Mouse (Mus musculus): Measurements from ENCODE around the gene Gm10134.
A peak's percentile ranks its signal among the peaks of the same experiment; 100 is the strongest.
"Not testable (repeated sequence)": the region's sequence is repeated elsewhere in the genome, so short reads cannot be mapped to it uniquely, and the experiment has no call there.

Gene Gm10134

DNA sequence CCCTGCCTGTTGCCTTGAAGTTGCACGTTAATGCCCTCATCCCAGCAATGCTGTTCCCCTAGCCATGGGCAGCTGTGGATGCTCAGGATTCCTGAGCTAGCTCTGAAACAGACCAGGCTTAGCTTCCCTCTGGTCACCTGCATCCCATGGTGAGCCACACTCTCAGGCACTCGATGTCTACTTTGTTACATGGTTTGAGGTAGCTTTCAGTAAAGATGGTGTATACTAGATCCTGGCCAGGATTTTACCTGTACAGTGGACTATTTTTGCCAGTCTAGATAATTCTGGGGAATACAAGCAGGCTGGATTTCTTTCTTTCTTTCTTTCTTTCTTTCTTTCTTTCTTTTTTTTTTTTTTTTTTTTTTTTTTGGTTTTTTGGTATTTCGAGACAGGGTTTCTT is at the start of gene Gm10134:
TSS of gene Gm10134 (plus strand) at position 301 of the 400 bp plus-strand sequence.
- DNase-seq (ENCODE audit: low spot score in 2 of 2) = no peak

DNA sequence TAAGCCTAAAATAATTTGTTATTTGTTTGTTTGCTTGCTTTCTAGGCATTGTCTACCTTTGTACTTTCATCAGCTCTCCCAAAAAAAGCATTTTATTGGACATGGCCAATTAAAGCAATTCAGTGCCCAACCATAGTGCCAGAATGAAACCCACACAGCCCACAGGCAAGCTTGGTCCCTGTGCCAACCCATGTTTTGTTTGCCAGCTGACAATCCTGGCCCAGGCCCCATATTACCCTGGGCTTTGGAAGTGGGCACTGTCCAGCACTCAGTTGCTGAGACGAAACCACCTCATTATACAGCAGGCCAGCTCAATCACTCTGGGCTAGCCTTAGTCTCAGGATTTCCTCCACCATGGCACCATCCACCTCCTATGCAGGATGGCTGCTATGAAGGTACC is 49.3 kb upstream of the Gm10134 start:
- DNase-seq (ENCODE audit: low spot score in 2 of 2) = no peak

DNA sequence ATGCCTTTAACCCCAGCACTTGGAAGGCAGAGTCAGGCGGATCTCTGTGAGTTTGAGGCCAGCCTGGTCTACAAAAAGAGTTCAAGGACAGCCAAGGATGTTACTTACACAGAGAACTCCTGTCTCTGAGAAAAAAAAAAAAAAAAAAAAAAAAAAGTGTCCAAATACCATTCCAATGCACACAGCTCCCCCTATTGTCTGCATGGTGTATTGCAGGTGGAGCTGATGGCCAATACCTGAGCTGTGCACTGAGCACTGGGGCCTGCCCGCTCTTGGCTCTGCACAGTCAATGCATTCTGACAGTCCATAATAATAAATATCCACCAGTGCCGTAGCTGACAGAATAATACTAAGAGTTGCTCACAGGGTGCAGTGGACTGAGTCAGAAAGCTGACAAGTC is 42.0 kb upstream of the Gm10134 start:
- DNase-seq (ENCODE audit: low spot score in 2 of 2) = peak; percentile 85

DNA sequence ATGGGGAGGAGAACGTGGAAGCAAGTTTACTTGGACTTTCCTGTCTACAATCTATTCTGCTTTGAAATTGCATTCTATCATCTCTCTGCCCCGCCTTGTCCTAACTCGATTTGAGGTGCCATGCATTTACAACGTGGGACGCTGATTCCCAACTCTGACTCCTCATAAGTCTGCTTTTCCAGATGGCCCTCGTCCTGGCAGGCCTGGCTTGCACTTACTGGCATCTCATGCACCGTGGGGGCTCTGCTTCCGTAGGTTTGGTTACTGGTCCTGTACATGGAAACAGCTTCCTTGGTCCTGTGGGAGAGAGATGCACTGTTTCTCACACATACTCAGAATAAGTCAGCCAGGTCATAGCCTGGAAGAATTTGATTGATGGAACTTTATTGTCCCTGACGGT is 41.0 kb upstream of the Gm10134 start:
- DNase-seq (ENCODE audit: low spot score in 2 of 2) = no peak

GRCm38 (mm10) chr2:28465836-28466518 is 39.9 kb upstream of the Gm10134 start, which contains the start of gene 1700007K13Rik:
Gene 1700007K13Rik, minus strand, starts transcription at chr2:28466332.
- peak; percentile 77 to 81 for DNase-seq (ENCODE audit: low spot score in 2 of 2)

GRCm38 (mm10) chr2:28467860-28468485 is 37.9 kb upstream of the Gm10134 start, which contains the start of gene Mrps2:
Gene Mrps2, plus strand, starts transcription at chr2:28468066.
- peak; percentile 85 to 86 for DNase-seq (ENCODE audit: low spot score in 2 of 2)

GRCm38 (mm10) chr2:28468486-28469225 is 37.2 kb upstream of the Gm10134 start:
- peak in 1 of 2 experiments; percentile 2 for DNase-seq (ENCODE audit: low spot score in 2 of 2)

- DNase-seq (ENCODE audit: low spot score in 2 of 2) = peak in 1 of 2 experiments; percentile 2
Observed at GRCm38 (mm10) chr2:28469461-28469860, 36.4 kb upstream of the Gm10134 start.

DNA sequence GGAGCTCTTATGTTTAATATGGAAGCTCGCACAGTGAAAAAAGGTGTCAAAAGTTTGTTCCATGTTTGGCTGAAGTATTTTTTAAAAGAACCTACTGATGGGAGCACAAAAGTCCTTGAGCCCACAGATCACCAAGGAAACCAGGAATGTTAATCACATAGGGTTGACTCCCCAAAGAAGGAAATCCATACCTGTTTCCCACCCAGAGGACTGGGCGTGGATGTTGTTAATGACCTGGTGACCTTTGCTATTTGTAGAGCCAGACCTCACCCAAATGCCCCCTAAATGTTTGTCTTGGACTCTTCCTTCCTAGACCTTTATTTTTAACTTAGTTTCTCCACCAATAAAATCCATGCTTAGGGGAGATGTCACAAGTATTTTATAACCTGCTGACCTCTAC is 35.3 kb upstream of the Gm10134 start:
- no peak for DNase-seq (ENCODE audit: low spot score in 2 of 2)

DNA sequence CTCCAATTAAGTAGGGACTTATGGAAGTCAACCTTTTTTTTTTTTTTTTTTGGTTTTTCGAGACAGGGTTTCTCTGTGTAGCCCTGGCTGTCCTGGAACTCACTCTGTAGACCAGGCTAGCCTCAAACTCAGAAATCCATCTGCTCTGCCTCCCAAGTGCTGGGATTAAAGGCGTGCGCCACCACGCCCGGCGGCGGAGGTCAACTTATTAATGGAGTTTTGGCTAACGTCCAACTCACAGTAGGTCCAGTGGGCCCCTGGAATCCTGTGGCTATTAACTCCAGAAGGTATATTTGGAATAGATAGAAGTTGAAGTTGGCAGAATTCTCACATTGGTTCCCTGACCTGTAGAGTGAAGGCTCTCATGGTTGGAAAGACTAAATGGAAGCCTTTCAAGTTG is 33.9 kb upstream of the Gm10134 start:
- not testable (repeated sequence) for DNase-seq (ENCODE audit: low spot score in 2 of 2)

DNA sequence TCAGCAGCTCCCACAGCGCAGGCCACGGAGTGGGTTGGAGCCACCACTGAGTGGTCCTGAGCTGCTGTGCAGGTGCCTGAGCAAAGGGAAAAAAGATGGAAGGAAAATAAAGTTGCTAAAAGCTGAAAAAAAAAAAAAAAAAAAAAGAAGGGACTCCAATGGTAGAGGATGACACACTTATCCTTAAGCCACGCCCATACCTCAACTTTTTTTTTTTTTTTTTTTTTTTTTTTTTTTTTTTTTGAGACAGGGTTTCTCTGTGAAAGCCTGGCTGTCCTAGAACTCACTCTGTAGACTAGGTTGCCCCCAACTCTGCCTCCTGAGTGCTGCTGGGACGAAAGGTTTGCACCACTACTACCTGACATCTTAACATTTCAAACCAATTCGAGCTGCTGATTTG is 27.9 kb upstream of the Gm10134 start:
- not testable (repeated sequence) for DNase-seq (ENCODE audit: low spot score in 2 of 2)

DNA sequence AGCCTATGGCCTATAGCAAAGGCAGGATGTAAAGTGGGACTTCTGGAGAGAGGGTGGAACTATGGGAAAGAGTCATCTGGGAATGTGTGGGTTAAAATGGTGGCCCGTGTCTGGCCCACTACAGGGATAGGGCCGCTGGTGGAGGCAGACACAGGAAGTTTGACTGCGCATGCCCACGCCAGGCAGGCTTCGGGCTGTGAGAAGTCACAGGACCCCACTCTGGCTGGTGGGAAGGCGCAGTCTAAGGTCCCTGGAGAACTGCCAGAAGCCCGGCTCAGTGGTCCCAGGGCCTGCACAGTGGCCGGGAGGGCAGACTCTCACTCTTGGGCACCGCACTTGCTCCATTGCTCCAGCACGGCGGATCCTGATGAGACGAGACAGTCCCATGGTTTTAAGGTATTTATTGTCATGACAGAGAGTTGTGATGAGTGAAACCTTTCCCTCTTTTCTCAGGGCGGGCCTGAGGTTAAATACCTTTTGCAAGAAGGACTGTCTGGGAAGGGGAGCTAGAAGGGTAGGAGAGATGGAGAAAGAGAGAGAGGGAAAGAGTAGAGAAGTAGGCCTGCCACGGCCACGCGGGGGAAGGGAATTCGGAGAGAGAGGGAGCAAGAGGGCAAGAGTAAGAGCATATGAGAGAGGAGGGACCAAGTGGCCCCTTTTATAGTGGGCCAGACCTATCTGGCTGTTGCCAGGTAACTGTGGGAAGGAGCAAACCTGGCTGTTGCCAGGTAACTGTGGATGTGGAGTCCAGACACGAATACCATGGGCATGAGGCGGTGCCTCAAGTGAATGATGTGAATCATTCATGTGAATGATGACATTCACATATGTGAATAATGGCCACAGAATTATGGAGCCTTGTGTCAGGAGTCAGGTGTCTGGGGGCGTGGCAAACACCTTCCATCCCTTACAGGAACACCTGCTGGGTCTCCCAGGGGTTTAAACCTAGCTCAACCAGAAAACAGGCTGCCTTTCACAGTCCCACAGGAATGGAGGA is 26.4 kb upstream of the Gm10134 start:
- no peak for DNase-seq (ENCODE audit: low spot score in 2 of 2)

DNA sequence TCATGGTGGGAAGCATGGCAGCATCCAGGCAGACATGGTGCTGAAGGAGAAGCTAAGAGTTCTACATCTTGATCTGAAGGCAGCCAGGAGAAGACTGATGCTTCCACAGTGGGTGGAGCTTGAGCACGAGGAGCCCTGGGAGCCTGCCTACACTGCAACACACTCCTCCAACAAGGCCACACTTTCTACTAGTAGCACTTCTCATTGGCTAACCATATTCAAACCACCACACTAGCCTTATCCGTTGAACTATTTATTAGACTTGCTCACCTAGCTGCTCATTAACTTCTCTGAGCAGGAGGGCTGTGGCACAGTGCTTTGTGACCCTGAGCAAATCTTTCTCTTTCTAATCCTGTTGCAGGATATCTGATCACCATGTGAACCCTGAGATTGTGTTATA is 22.0 kb upstream of the Gm10134 start:
- DNase-seq (ENCODE audit: low spot score in 2 of 2) = no peak

DNA sequence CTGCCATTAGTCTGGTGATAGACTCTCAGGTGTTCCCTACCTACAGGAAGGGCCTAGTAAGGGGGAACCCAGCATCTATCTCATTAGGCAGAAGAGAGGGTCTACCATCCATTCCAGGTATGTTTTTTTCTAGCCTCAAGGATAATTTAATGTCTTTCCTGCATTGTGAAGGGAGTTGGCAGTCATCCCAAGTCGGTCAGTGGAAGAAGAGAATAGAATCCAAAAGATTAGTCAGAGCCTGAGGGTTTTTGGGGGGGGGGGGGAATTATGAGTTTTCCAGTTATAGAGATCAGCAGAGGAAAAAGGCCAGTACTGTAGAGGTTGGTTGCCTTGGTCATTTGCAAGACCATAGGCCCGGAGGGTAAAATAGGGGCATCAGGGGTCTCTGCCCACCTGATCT is 11.4 kb upstream of the Gm10134 start:
- DNase-seq (ENCODE audit: low spot score in 2 of 2) = no peak

DNA sequence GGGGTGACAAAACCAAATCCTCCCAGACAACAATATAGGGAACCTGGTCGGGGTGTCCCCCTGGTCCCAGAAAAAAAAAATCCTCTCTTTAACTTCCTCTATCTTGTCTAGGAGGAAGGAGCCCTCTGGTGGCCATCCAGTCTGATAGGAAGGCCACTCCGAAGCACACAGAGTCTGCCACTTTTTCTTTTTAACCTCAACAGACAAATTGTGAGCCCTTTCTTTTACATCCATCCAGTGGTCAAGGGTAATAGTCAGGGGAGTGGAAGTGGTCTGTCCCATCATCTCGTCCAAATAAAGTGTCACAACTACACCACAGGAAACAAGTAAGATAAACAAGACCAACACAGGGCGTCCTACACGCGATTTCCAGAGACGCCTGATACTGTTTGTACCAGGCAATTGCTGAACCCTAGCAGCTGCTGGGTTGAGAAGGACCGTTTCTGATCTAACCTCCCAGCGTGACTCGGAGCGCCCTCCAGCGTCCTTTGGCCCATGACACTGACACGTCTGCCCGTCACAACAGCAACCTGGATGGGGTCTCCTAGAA is 10.6 kb upstream of the Gm10134 start:
- peak; percentile 31 to 43 for DNase-seq (ENCODE audit: low spot score in 2 of 2)

GRCm38 (mm10) chr2:28495801-28496595 is 9.9 kb upstream of the Gm10134 start:
- DNase-seq (ENCODE audit: low spot score in 2 of 2) = no peak

GRCm38 (mm10) chr2:28496671-28497070 is 9.2 kb upstream of the Gm10134 start, which contains the start of gene Gbgt1:
Gene Gbgt1, plus strand, starts transcription at chr2:28496891.
- no peak for DNase-seq (ENCODE audit: low spot score in 2 of 2)

- DNase-seq (ENCODE audit: low spot score in 2 of 2) = no peak
Observed at GRCm38 (mm10) chr2:28497561-28497960, 8.3 kb upstream of the Gm10134 start.

DNA sequence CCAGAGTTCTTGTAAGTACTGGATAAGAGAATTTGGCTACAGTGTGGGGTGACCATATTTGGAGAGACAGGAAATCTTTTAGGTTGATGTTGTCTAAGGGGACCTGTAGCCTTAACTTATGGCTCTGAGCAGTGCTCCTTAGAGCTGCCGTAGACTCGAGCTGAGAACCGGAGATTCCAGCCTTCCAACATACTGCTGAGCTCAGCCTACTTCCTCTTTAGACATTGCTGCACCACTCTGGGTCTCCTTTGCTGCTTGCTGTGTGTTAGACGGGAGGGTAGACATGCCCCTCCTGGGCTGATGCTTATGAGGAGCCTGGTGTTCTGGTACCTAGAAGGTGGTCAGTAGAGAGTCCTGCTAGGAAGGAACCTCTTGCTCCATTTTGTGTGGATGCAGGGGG is 7.5 kb upstream of the Gm10134 start:
- DNase-seq (ENCODE audit: low spot score in 2 of 2) = no peak

GRCm38 (mm10) chr2:28502987-28503386 is 2.9 kb upstream of the Gm10134 start:
- DNase-seq (ENCODE audit: low spot score in 2 of 2) = no peak
